Mouse (Mus musculus) NIH3T3 (cell line): ENCODE results near the gene Six2.

Source experiments
- DNase-seq: peaks from one replicate; pipeline ENCODE4 v3.0.0-alpha.2; 2012; ENCODE audit warnings: low read depth

Six2 gene

GRCm38 (mm10) chr17:85688236-85688910, at the start of gene Six2:
Six2 (minus strand) TSS chr17:85688274.
- no peak for DNase-seq

- DNase-seq, result no peak
Observed at GRCm38 (mm10) chr17:85737090-85737780, 49.2 kb upstream of the Six2 start.

GRCm38 (mm10) chr17:85731329-85731728, 43.3 kb upstream of the Six2 start:
- no peak for DNase-seq

GRCm38 (mm10) chr17:85730231-85731015, 42.3 kb upstream of the Six2 start:
- DNase-seq, result no peak

- DNase-seq, result no peak
Observed at GRCm38 (mm10) chr17:85728071-85728718, 40.1 kb upstream of the Six2 start.

- DNase-seq, result no peak
Observed at GRCm38 (mm10) chr17:85725988-85726387, 37.9 kb upstream of the Six2 start.

GRCm38 (mm10) chr17:85723166-85723565, 35.1 kb upstream of the Six2 start:
- DNase-seq, result no peak

GRCm38 (mm10) chr17:85717266-85717665, 29.2 kb upstream of the Six2 start:
- no peak for DNase-seq

GRCm38 (mm10) chr17:85715784-85716183, 27.7 kb upstream of the Six2 start:
- no peak for DNase-seq

GRCm38 (mm10) chr17:85714370-85714769, 26.3 kb upstream of the Six2 start:
- DNase-seq, result no peak

GRCm38 (mm10) chr17:85712874-85713273, 24.8 kb upstream of the Six2 start:
- no peak for DNase-seq

GRCm38 (mm10) chr17:85704369-85705260, 16.5 kb upstream of the Six2 start:
- DNase-seq, result no peak

- no peak for DNase-seq
Observed at GRCm38 (mm10) chr17:85700028-85700427, 12.0 kb upstream of the Six2 start.

- no peak for DNase-seq
Observed at GRCm38 (mm10) chr17:85698643-85699042, 10.6 kb upstream of the Six2 start.

- no peak for DNase-seq
Observed at GRCm38 (mm10) chr17:85697976-85698375, 9.9 kb upstream of the Six2 start.

- no peak for DNase-seq
Observed at GRCm38 (mm10) chr17:85694499-85694898, 6.4 kb upstream of the Six2 start.

GRCm38 (mm10) chr17:85693101-85693500, 5.0 kb upstream of the Six2 start:
- no peak for DNase-seq

GRCm38 (mm10) chr17:85692594-85692993, 4.5 kb upstream of the Six2 start:
- no peak for DNase-seq

- DNase-seq, result no peak
Observed at GRCm38 (mm10) chr17:85691701-85692536, 3.8 kb upstream of the Six2 start.

GRCm38 (mm10) chr17:85690969-85691335, 2.9 kb upstream of the Six2 start:
- no peak for DNase-seq
